20 mouse cellular contexts compared by ENCODE assay signal in the genomic region with DNA sequence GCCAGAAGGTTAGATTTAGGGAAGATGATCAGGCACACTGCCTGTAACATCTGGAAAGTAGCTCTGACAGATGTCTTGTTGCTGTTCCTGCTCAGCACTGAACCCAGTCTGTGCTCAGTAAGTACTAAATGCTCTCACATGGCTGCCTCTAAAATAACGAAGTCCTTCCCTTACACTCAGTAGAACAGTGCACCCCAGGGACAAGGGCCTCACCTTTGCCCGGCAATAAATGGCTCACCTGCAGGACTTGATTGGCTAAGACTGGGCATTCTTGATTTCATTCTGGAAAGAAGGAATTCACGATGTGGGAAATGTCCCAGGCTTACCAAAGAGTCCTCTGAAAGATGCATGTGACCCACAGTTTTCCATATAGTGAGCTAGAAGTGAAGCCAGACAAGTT.
"Had no signal": no experiment of that assay in that cellular context is flagged by ENCODE, and none has a peak within 500 bp of the region (broad histone marks: within the 10 kb centered on the region; RNA-seq: fewer than 3 reads in every experiment).

No protein-coding gene starts in this region.

- H3K9ac ChIP-seq: liver, embryonic 15.5 days; liver, postnatal 0 days; lung, embryonic 15.5 days; neural tube, embryonic 13.5 days; neural tube, embryonic 15.5 days had no signal

- ATAC-seq: liver, postnatal 0 days; lung, postnatal 0 days; midbrain, embryonic 16.5 days had no signal

- H3K4me2 ChIP-seq: liver, embryonic 15.5 days; lung, embryonic 15.5 days; neural tube, embryonic 13.5 days; neural tube, embryonic 15.5 days had no signal

- H3K9me3 ChIP-seq: liver, embryonic 15.5 days; lung, embryonic 15.5 days; midbrain, embryonic 10.5 days; neural tube, embryonic 13.5 days; neural tube, embryonic 15.5 days had no signal

- H3K4me3 ChIP-seq: liver, embryonic 15.5 days; lung, embryonic 15.5 days; midbrain, embryonic 10.5 days; myocyte; neural tube, embryonic 13.5 days; neural tube, embryonic 15.5 days had no signal

- DNase-seq: liver, postnatal 0 days; lung, adult 2 months; lung, postnatal 14 days; lung, postnatal 36 days; midbrain, embryonic 14.5 days; retina, postnatal 1 day; right cerebral cortex, adult 18-20 months; right cerebral cortex, postnatal 25 days; right cerebral cortex, postnatal 4 days; spleen, adult 18-20 months; thymus, adult 18-20 months; thymus, postnatal 25 days had no signal

- H3K36me3 ChIP-seq: liver, embryonic 15.5 days; lung, embryonic 15.5 days; midbrain, embryonic 10.5 days; neural tube, embryonic 13.5 days; neural tube, embryonic 15.5 days had no signal

- H3K27ac ChIP-seq: liver, embryonic 15.5 days; lung, embryonic 15.5 days; midbrain, embryonic 10.5 days; neural tube, embryonic 13.5 days; neural tube, embryonic 15.5 days had no signal

- H3K27me3 ChIP-seq: liver, embryonic 15.5 days; lung, embryonic 15.5 days; neural tube, embryonic 13.5 days; neural tube, embryonic 15.5 days had no signal

- H3K4me1 ChIP-seq: liver, embryonic 15.5 days; lung, embryonic 15.5 days; neural tube, embryonic 15.5 days had no signal
